Mouse (Mus musculus) liver, embryonic 14 days (tissue): ENCODE data around the gene Timm10b. TPM values are rescaled to one million over a fixed set of nuclear protein-coding genes. Genes with fewer than 3 reads are reported as not detected.

Experiments used
- polyA plus RNA-seq: library from polyadenylated mRNA; depleted of rRNA; stranded (reverse); fragments of >200 nt; gene quantifications from 2 replicates; pipeline ENCODE4 v1.2.3, GENCODE M21; 2012; rRNA removed

Gene Timm10b
- 58.1 and 59.9 TPM in 2 replicates for polyA plus RNA-seq

GRCm38 (mm10) chr7:105639756-105640155 lies at the start of gene Timm10b:
Gene Timm10b (plus strand): TSS chr7:105640056.

GRCm38 (mm10) chr7:105633127-105633800 lies 6.6 kb upstream of the Timm10b start, which contains the start of gene Trim3:
Gene Trim3 (minus strand): TSS chr7:105633571.

GRCm38 (mm10) chr7:105640233-105640893 lies 507 bp downstream of the Timm10b start, which contains the start of the genes Arfip2 and Gm45799:
Gene Arfip2 (minus strand): TSS chr7:105640416.
Gene Gm45799 (plus strand): TSS chr7:105640552.

GRCm38 (mm10) chr7:105650639-105651435 lies 11.0 kb downstream of the Timm10b start, which contains the start of gene Dnhd1:
Gene Dnhd1 (plus strand): TSS chr7:105650827.

Other genes starting within 250 kb of the Timm10b start
- 7.3 and 9.1 TPM in 2 replicates for gene Fam160a2, start 240.0 kb upstream of the Timm10b start, polyA plus RNA-seq
- 0.01 and 0.05 TPM in 2 replicates for gene Cnga4, start 235.5 kb upstream of the Timm10b start, polyA plus RNA-seq
- not detected in 2 replicates for gene Cckbr, start 214.3 kb upstream of the Timm10b start, polyA plus RNA-seq
- 2.6 TPM in 2 replicates for gene Cavin3, start 157.8 kb upstream of the Timm10b start, polyA plus RNA-seq
- gene Smpd1, start 85.7 kb upstream of the Timm10b start, polyA plus RNA-seq = 8.7 and 10.2 TPM in 2 replicates
- 1.7 TPM in 2 replicates for gene Apbb1, start 58.4 kb upstream of the Timm10b start, polyA plus RNA-seq
- 175 and 220 TPM in 2 replicates for gene Hpx, start 39.9 kb upstream of the Timm10b start, polyA plus RNA-seq
- gene Trim3, start 6.5 kb upstream of the Timm10b start, polyA plus RNA-seq = 4.4 and 4.6 TPM in 2 replicates
- gene Arfip2, start 360 bp downstream of the Timm10b start, polyA plus RNA-seq = 11.8 and 15.0 TPM in 2 replicates
- gene Gm45799, start 496 bp downstream of the Timm10b start, polyA plus RNA-seq = 61.9 and 66.6 TPM in 2 replicates
- gene Dnhd1, start 10.8 kb downstream of the Timm10b start, polyA plus RNA-seq = 0.52 and 0.68 TPM in 2 replicates
- 64.6 and 77.3 TPM in 2 replicates for gene Ilk, start 96.5 kb downstream of the Timm10b start, polyA plus RNA-seq
- gene Rrp8, start 97.3 kb downstream of the Timm10b start, polyA plus RNA-seq = 8.1 and 9.2 TPM in 2 replicates
- 172 and 195 TPM in 2 replicates for gene Taf10, start 104.3 kb downstream of the Timm10b start, polyA plus RNA-seq
- 31.5 and 35.3 TPM in 2 replicates for gene Tpp1, start 112.2 kb downstream of the Timm10b start, polyA plus RNA-seq
- gene Dchs1, start 147.6 kb downstream of the Timm10b start, polyA plus RNA-seq = 0.53 and 0.54 TPM in 2 replicates
- 132 and 139 TPM in 2 replicates for gene Mrpl17, start 171.0 kb downstream of the Timm10b start, polyA plus RNA-seq